Mouse (Mus musculus): Measurements from ENCODE around the gene Zfp598. TPM values are rescaled to one million over a fixed set of nuclear protein-coding genes. Genes with fewer than 3 reads are reported as not detected.
"Not testable (repeated sequence)": the region's sequence is repeated elsewhere in the genome, so short reads cannot be mapped to it uniquely, and the experiment has no call there.

Gene Zfp598
- polyA plus RNA-seq, 1 experiment from 2014 or later, result 26.8 TPM

GRCm38 (mm10) chr17:24669214-24669544 lies 308 bp upstream of the Zfp598 start:
- Histone ChIP-seq H3K27ac (replicated peaks) (peak overlapping the region; percentile 90), H3K4me1 (peaks cover 36% of the 10 kb centered on the region), H3K4me2 (replicated peaks) (peak overlapping the region; percentile 82), H3K4me3 (replicated peaks) (peak overlapping the region; percentile 99), H3K9ac (peak overlapping the region; percentile 97)
- H3K27me3 ChIP-seq; H3K36me3 ChIP-seq; H3K9me3 ChIP-seq (replicated peaks): not testable (repeated sequence)
- peak; percentile 0; the same call in 1 of the 2 replicates for ATAC-seq (ENCODE audit: insufficient number of reproducible peaks, low FRiP score, low TSS enrichment, low read depth)
- 9% methylated on average over 15 of the region's 15 CpGs for WGBS

- Histone ChIP-seq H3K4me2 (replicated peaks) (peak overlapping the region; percentile 82), H3K4me3 (replicated peaks) (peak overlapping the region; percentile 99), H3K27me3 (no peaks in the 10 kb centered on the region), H3K9ac (peak overlapping the region; percentile 97), H3K27ac (replicated peaks) (peak overlapping the region; percentile 90), H3K9me3 (replicated peaks) (no peaks in the 10 kb centered on the region), H3K36me3 (no peaks in the 10 kb centered on the region), H3K4me1 (peaks cover 38% of the 10 kb centered on the region)
- 6% methylated on average over 8 of the region's 8 CpGs for WGBS
- ATAC-seq (ENCODE audit: insufficient number of reproducible peaks, low FRiP score, low TSS enrichment, low read depth), result no peak
Observed at GRCm38 (mm10) chr17:24670246-24670844, 858 bp downstream of the Zfp598 start.

DNA sequence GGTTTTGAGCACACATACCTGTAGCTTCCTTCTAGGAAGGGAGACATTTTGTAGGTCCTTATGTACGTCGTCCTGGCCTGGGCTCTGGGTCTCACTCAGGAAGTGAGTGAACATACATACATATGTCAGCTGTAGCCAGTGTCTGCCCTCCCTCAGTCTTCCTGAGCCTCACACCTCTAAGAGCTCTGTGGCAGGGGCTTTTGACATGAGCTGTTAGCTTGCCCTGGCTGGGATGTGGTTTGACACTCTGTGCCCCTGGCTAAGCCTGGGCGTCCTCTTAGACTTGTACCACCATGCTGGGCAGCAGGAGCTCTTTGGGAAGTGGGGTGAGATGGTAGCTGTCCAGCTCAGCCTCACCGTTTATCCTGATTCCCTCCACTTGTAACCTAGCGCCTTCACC lies 1.9 kb downstream of the Zfp598 start:
- no peak overlapping the region for H3K27ac ChIP-seq (replicated peaks)
- peaks cover 4% of the 10 kb centered on the region; the same call in 1 of the 2 replicates for H3K36me3 ChIP-seq
- no peaks in the 10 kb centered on the region for H3K9me3 ChIP-seq (replicated peaks)
- no peak overlapping the region for H3K9ac ChIP-seq
- ATAC-seq (ENCODE audit: insufficient number of reproducible peaks, low FRiP score, low TSS enrichment, low read depth), result no peak
- 67% methylated on average over 5 of the region's 5 CpGs for WGBS
- peak overlapping the region; percentile 82 for H3K4me2 ChIP-seq (replicated peaks)
- peaks cover 38% of the 10 kb centered on the region for H3K4me1 ChIP-seq
- no peaks in the 10 kb centered on the region for H3K27me3 ChIP-seq
- H3K4me3 ChIP-seq (replicated peaks), result 0 out of 2 replicates have a peak overlapping the region, but pooled peaks have one; percentile 99

GRCm38 (mm10) chr17:24672141-24672540 lies 2.7 kb downstream of the Zfp598 start:
- Histone ChIP-seq H3K27ac (replicated peaks) (peak overlapping the region; percentile 22; the same call in 1 of the 2 replicates), H3K9ac (no peak overlapping the region), H3K4me3 (replicated peaks) (no peak overlapping the region), H3K9me3 (replicated peaks) (no peaks in the 10 kb centered on the region), H3K4me1 (peaks cover 38% of the 10 kb centered on the region), H3K4me2 (replicated peaks) (0 out of 2 replicates have a peak overlapping the region, but pooled peaks have one; percentile 12), H3K36me3 (peaks cover 12% of the 10 kb centered on the region; the same call in 1 of the 2 replicates), H3K27me3 (no peaks in the 10 kb centered on the region)
- ATAC-seq (ENCODE audit: insufficient number of reproducible peaks, low FRiP score, low TSS enrichment, low read depth), result no peak
- WGBS, result 15% methylated on average over 5 of the region's 5 CpGs

- H3K4me3 ChIP-seq (replicated peaks), result no peak overlapping the region
- H3K4me1 ChIP-seq, result peaks cover 30% of the 10 kb centered on the region
- no peak for ATAC-seq (ENCODE audit: insufficient number of reproducible peaks, low FRiP score, low TSS enrichment, low read depth)
- no peaks in the 10 kb centered on the region for H3K27me3 ChIP-seq
- H3K27ac ChIP-seq (replicated peaks), result no peak overlapping the region
- no peaks in the 10 kb centered on the region for H3K9me3 ChIP-seq (replicated peaks)
- no peak overlapping the region for H3K4me2 ChIP-seq (replicated peaks)
- no peak overlapping the region for H3K9ac ChIP-seq
- 71% methylated on average over 7 of the region's 7 CpGs for WGBS
- peaks cover 32% of the 10 kb centered on the region for H3K36me3 ChIP-seq
Observed at GRCm38 (mm10) chr17:24674277-24674676, 4.8 kb downstream of the Zfp598 start.

DNA sequence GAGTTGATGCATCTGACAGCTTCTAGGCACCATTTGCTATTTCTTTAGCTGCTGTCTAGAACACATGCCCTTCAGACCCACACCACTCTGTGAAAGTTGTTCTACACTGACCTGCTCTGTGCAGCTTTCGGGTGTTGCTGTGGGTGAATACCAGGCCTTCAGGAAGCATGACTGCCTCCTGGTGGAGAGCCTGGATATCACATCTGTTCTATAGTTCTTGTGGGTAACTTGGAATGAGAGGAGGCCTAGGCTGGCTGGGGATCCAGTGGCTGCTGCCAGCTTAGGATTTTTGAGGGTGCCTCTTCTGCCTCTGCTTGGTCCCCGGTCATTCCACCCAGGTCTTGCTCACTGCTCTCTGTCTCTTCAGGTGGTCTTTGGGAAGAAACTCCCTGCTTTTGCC lies 6.7 kb downstream of the Zfp598 start:
- peaks cover 51% of the 10 kb centered on the region for H3K36me3 ChIP-seq
- no peaks in the 10 kb centered on the region for H3K27me3 ChIP-seq
- no peak overlapping the region for H3K9ac ChIP-seq
- no peaks in the 10 kb centered on the region for H3K9me3 ChIP-seq (replicated peaks)
- 58% methylated on average over 2 of the region's 2 CpGs for WGBS
- ATAC-seq (ENCODE audit: insufficient number of reproducible peaks, low FRiP score, low TSS enrichment, low read depth), result no peak
- no peak overlapping the region for H3K4me3 ChIP-seq (replicated peaks)
- no peak overlapping the region for H3K27ac ChIP-seq (replicated peaks)
- H3K4me1 ChIP-seq, result peaks cover 19% of the 10 kb centered on the region
- H3K4me2 ChIP-seq (replicated peaks), result no peak overlapping the region

GRCm38 (mm10) chr17:24676877-24677276 lies 7.4 kb downstream of the Zfp598 start:
- H3K9ac ChIP-seq, result no peak overlapping the region
- ATAC-seq (ENCODE audit: insufficient number of reproducible peaks, low FRiP score, low TSS enrichment, low read depth), result no peak
- peaks cover 12% of the 10 kb centered on the region for H3K4me1 ChIP-seq
- H3K27me3 ChIP-seq, result no peaks in the 10 kb centered on the region
- H3K4me2 ChIP-seq (replicated peaks), result no peak overlapping the region
- H3K9me3 ChIP-seq (replicated peaks), result no peaks in the 10 kb centered on the region
- WGBS, result 92% methylated on average over 5 of the region's 5 CpGs
- no peak overlapping the region for H3K4me3 ChIP-seq (replicated peaks)
- no peak overlapping the region for H3K27ac ChIP-seq (replicated peaks)
- H3K36me3 ChIP-seq, result peaks cover 57% of the 10 kb centered on the region

GRCm38 (mm10) chr17:24677500-24678080 lies 8.1 kb downstream of the Zfp598 start:
- Histone ChIP-seq H3K4me3 (replicated peaks) (no peak overlapping the region), H3K9ac (no peak overlapping the region), H3K27me3 (no peaks in the 10 kb centered on the region), H3K4me1 (0 out of 2 replicates have a peak, but pooled peaks cover 5% of the 10 kb centered on the region), H3K9me3 (replicated peaks) (no peaks in the 10 kb centered on the region), H3K4me2 (replicated peaks) (no peak overlapping the region), H3K27ac (replicated peaks) (no peak overlapping the region), H3K36me3 (peaks cover 60% of the 10 kb centered on the region)
- WGBS, result 89% methylated on average over 24 of the region's 24 CpGs
- no peak for ATAC-seq (ENCODE audit: insufficient number of reproducible peaks, low FRiP score, low TSS enrichment, low read depth)

GRCm38 (mm10) chr17:24686514-24686913 lies 17.0 kb downstream of the Zfp598 start:
- Histone ChIP-seq H3K4me3 (replicated peaks) (no peak overlapping the region), H3K4me1 (peaks cover 22% of the 10 kb centered on the region), H3K27ac (replicated peaks) (no peak overlapping the region), H3K36me3 (peaks cover 6% of the 10 kb centered on the region), H3K9me3 (replicated peaks) (no peaks in the 10 kb centered on the region), H3K27me3 (peaks cover 46% of the 10 kb centered on the region), H3K4me2 (replicated peaks) (no peak overlapping the region; the same call in 1 of the 2 replicates), H3K9ac (no peak overlapping the region)
- ATAC-seq (ENCODE audit: insufficient number of reproducible peaks, low FRiP score, low TSS enrichment, low read depth), result no peak; the same call in 1 of the 2 replicates
- WGBS, result 27% methylated on average over 16 of the region's 16 CpGs

- Histone ChIP-seq H3K27me3 (peaks cover 46% of the 10 kb centered on the region), H3K4me1 (peaks cover 22% of the 10 kb centered on the region), H3K36me3 (peaks cover under 1% of the 10 kb centered on the region), H3K4me2 (replicated peaks) (peak overlapping the region; percentile 56), H3K4me3 (replicated peaks) (peak overlapping the region; percentile 29), H3K27ac (replicated peaks) (no peak overlapping the region), H3K9me3 (replicated peaks) (no peaks in the 10 kb centered on the region), H3K9ac (0 out of 2 replicates have a peak overlapping the region, but pooled peaks have one; percentile 23)
- WGBS, result 2% methylated on average over 25 of the region's 25 CpGs
- peak; percentile 47; the same call in 1 of the 2 replicates for ATAC-seq (ENCODE audit: insufficient number of reproducible peaks, low FRiP score, low TSS enrichment, low read depth)
Observed at GRCm38 (mm10) chr17:24687146-24687595, 17.7 kb downstream of the Zfp598 start.

GRCm38 (mm10) chr17:24687599-24687998 lies 18.1 kb downstream of the Zfp598 start:
- peaks cover 22% of the 10 kb centered on the region for H3K4me1 ChIP-seq
- WGBS, result 17% methylated on average over 23 of the region's 23 CpGs
- no peak overlapping the region for H3K27ac ChIP-seq (replicated peaks)
- peaks cover 1% of the 10 kb centered on the region; the same call in 1 of the 2 replicates for H3K36me3 ChIP-seq
- H3K27me3 ChIP-seq, result peaks cover 46% of the 10 kb centered on the region
- peak overlapping the region; percentile 29 for H3K4me3 ChIP-seq (replicated peaks)
- H3K9ac ChIP-seq, result 0 out of 2 replicates have a peak overlapping the region, but pooled peaks have one; percentile 23
- no peak for ATAC-seq (ENCODE audit: insufficient number of reproducible peaks, low FRiP score, low TSS enrichment, low read depth)
- H3K9me3 ChIP-seq (replicated peaks), result no peaks in the 10 kb centered on the region
- H3K4me2 ChIP-seq (replicated peaks), result peak overlapping the region; percentile 56

Data from embryonic facial prominence, embryonic 15.5 days (tissue).